30 mouse cellular contexts compared by ENCODE assay signal in genomic region chr7:126449991-126450390, GRCm38 (mm10). TPM values are rescaled to one million over a fixed set of nuclear protein-coding genes. Genes with fewer than 3 reads are reported as not detected.
"Had no signal": no experiment of that assay in that cellular context is flagged by ENCODE, and none has a peak within 500 bp of the region (broad histone marks: within the 10 kb centered on the region; RNA-seq: fewer than 3 reads in every experiment).

No protein-coding gene starts in this region.

- DNase-seq: heart, adult 11 months; heart, adult 2 months; heart, postnatal 14 days; heart, postnatal 36 days; kidney, adult 18-20 months; kidney, adult 8-10 months; kidney, postnatal 14 days; kidney, postnatal 36 days; layer of hippocampus, adult 9-11 months; layer of hippocampus, postnatal 36 days; left cerebral cortex, postnatal 4 days had no signal

- H3K27me3 ChIP-seq: heart, embryonic 13.5 days; heart, embryonic 15.5 days; hindbrain, embryonic 13.5 days; hindbrain, embryonic 15.5 days; limb, embryonic 13.5 days; limb, embryonic 15.5 days; liver, embryonic 12.5 days had no signal

- H3K4me1 ChIP-seq: heart, embryonic 13.5 days; heart, embryonic 15.5 days; hindbrain, embryonic 13.5 days; hindbrain, embryonic 15.5 days; limb, embryonic 13.5 days; limb, embryonic 15.5 days; liver, embryonic 12.5 days had no signal

- H3K4me3 ChIP-seq: heart, adult 2 months; heart, embryonic 13.5 days; heart, embryonic 15.5 days; hindbrain, embryonic 13.5 days; hindbrain, embryonic 15.5 days; limb, embryonic 13.5 days; limb, embryonic 15.5 days; liver, embryonic 12.5 days had no signal

- H3K27ac ChIP-seq: heart, adult 2 months; heart, embryonic 13.5 days; heart, embryonic 15.5 days; hindbrain, embryonic 13.5 days; hindbrain, embryonic 15.5 days; hindbrain, postnatal 0 days; limb, embryonic 13.5 days; limb, embryonic 15.5 days; liver, embryonic 12.5 days; liver, embryonic 14.5 days had no signal

- H3K9me3 ChIP-seq: heart, embryonic 13.5 days; heart, embryonic 15.5 days; hindbrain, embryonic 13.5 days; hindbrain, embryonic 15.5 days; limb, embryonic 13.5 days; limb, embryonic 15.5 days; liver, embryonic 12.5 days had no signal

RNA-seq across cellular contexts. Expression of gene Cd19, which starts 35.3 kb away (rescaled TPM):
- total RNA-seq: gastrocnemius, adult 8-10 months; gastrocnemius, postnatal 36 days; hematopoietic stem cell, adult 5-6 weeks; layer of hippocampus, adult 18-20 months; layer of hippocampus, adult 8-10 months; layer of hippocampus, postnatal 14 days; layer of hippocampus, postnatal 36 days; left cerebral cortex, adult 18-20 months; left cerebral cortex, adult 8-10 months; left cerebral cortex, postnatal 10 days; left cerebral cortex, postnatal 25 days had no signal
